Mouse (Mus musculus) frontal cortex, postnatal 10 days (tissue): ENCODE results near the gene Trp63.

Experiments used
- DNase-seq, 2 experiments: peaks; one replicate each; pipeline ENCODE4 v3.0.0; 2022; ENCODE audit warnings: low spot score in 2 of 2, mixed read lengths in 1 of 2

Trp63 gene

GRCm38 (mm10) chr16:25871503-25871902 lies 187.9 kb downstream of the Trp63 start:
- no peak for DNase-seq

- no peak for DNase-seq
Observed at GRCm38 (mm10) chr16:25875681-25876080, 192.1 kb downstream of the Trp63 start.

- DNase-seq: no peak
Observed at GRCm38 (mm10) chr16:25877416-25877965, 193.9 kb downstream of the Trp63 start.

GRCm38 (mm10) chr16:25878116-25878515 lies 194.6 kb downstream of the Trp63 start:
- DNase-seq: no peak

GRCm38 (mm10) chr16:25899071-25899470 lies 215.5 kb downstream of the Trp63 start:
- no peak for DNase-seq

GRCm38 (mm10) chr16:25899657-25900056 lies 216.1 kb downstream of the Trp63 start:
- no peak for DNase-seq

- DNase-seq: no peak
Observed at GRCm38 (mm10) chr16:25900389-25900908, 216.9 kb downstream of the Trp63 start.

GRCm38 (mm10) chr16:25912185-25912584 lies 228.6 kb downstream of the Trp63 start:
- no peak for DNase-seq

GRCm38 (mm10) chr16:25934181-25934580 lies 250.6 kb downstream of the Trp63 start:
- no peak for DNase-seq
